Mouse (Mus musculus): ENCODE measurements at regions not wholly inside any gene's neighbourhood (a gene's known extent, or its start where the extent isn't known, plus 50 kb on each side); places are given as distances from the start of the nearest gene placed in this dataset.

GRCm38 (mm10) chr11:27160411-27160810, 566.6 kb upstream of the Vrk2 start:
- Histone ChIP-seq H3K9ac (no peak overlapping the region), H3K9me3 (no peaks in the 10 kb centered on the region), H3K27me3 (no peaks in the 10 kb centered on the region), H3K4me1 (replicated peaks) (no peaks in the 10 kb centered on the region), H3K4me2 (no peak overlapping the region), H3K4me3 (no peak overlapping the region), H3K27ac (replicated peaks) (no peak overlapping the region), H3K36me3 (no peaks in the 10 kb centered on the region)
- ATAC-seq (ENCODE audit: low read depth), result no peak

Measured in neural tube, embryonic 13.5 days (tissue).